Mouse (Mus musculus): ENCODE data around the gene Tshz3. TPM values are rescaled to one million over a fixed set of nuclear protein-coding genes. Genes with fewer than 3 reads are reported as not detected.

Gene Tshz3
- polyA plus RNA-seq, 2 experiments = 0.33 to 0.48 TPM

- H3K27ac ChIP-seq = no peak overlapping the region
- ATAC-seq (ENCODE audit: insufficient read depth) (no peak), DNase-seq (ENCODE audit: low read depth in 3 of 3, low spot score in 3 of 3) (no peak)
- TF ChIP-seq EP300 (IDR thresholded peaks at IDR 0.05; ENCODE audit: low read depth) (no peak), CTCF (IDR thresholded peaks at IDR 0.05; ENCODE audit: low read depth) (no peak)
- no peaks in the 10 kb centered on the region for H3K9me3 ChIP-seq (ENCODE audit: control insufficient read depth, low read length)
- no peaks in the 10 kb centered on the region for H3K27me3 ChIP-seq (ENCODE audit: control insufficient read depth, insufficient read depth, low read length)
- no peaks in the 10 kb centered on the region for H3K36me3 ChIP-seq (replicated peaks; ENCODE audit: control insufficient read depth, insufficient read depth, low read depth)
- H3K4me3 ChIP-seq (ENCODE audit: insufficient read depth in 1 of 2, low read depth in 2 of 2, low read length in 2 of 2) = no peak overlapping the region
- no peak overlapping the region for H3K4me2 ChIP-seq (ENCODE audit: low read depth)
- 67% methylated on average over 15 of the region's 15 CpGs for WGBS (ENCODE audit: insufficient replicate concordance)
- no peaks in the 10 kb centered on the region for H3K4me1 ChIP-seq (replicated peaks; ENCODE audit: control insufficient read depth in 2 of 2, insufficient read depth in 2 of 2, low read length in 1 of 2)
- no peak overlapping the region for H3K9ac ChIP-seq (replicated peaks)
Observed at GRCm38 (mm10) chr7:36796392-36797187, 98.7 kb downstream of the Tshz3 start.

All from liver, embryonic 14.5 days (tissue).